Mouse (Mus musculus) kidney, postnatal 0 days (tissue): ENCODE data around the gene Pnmal1. TPM values are rescaled to one million over a fixed set of nuclear protein-coding genes. Genes with fewer than 3 reads are reported as not detected.

Experiments used
- ATAC-seq: fragments of 200-750 bp; cut with Nextera tagmentation; replicated peaks from 2 replicates; pipeline ENCODE4 v1.8.0; 2017; ENCODE audit warnings: low read depth, moderate number of reproducible peaks, moderate TSS enrichment, moderate library complexity; ENCODE audit not compliant: low FRiP score
- DNase-seq: peaks from one replicate; pipeline ENCODE4 v3.0.0-alpha.2; 2016; ENCODE audit warnings: low spot score
- H3K27ac ChIP-seq: fragments of 300-500 bp; sonication (generic); 2 replicates; pipeline ENCODE4 v1.5.1; 2014; ENCODE audit warnings: mild to moderate bottlenecking
- H3K27me3 ChIP-seq: fragments of 300-500 bp; sonication (generic); 2 replicates; pipeline ENCODE4 v1.6.1; 2014; ENCODE audit warnings: low read length, mixed read lengths; ENCODE audit not compliant: insufficient read depth
- H3K36me3 ChIP-seq: fragments of 300-500 bp; sonication (generic); 2 replicates; pipeline ENCODE4 v1.6.1; 2014; ENCODE audit warnings: low read length, mixed read lengths; ENCODE audit not compliant: insufficient read depth
- H3K4me1 ChIP-seq: fragments of 300-500 bp; sonication (generic); replicated peaks from 2 replicates; pipeline ENCODE4 v1.6.1; 2014; ENCODE audit warnings: antibody characterized with exemption, low read length, mixed read lengths; ENCODE audit not compliant: insufficient read depth
- H3K4me2 ChIP-seq: fragments of 300-500 bp; sonication (generic); 2 replicates; pipeline ENCODE4 v1.6.1; 2014; ENCODE audit warnings: mild to moderate bottlenecking, low read length, moderate library complexity, mixed read lengths
- H3K4me3 ChIP-seq: fragments of 300-500 bp; sonication (generic); replicated peaks from 2 replicates; pipeline ENCODE4 v1.5.1; 2014; ENCODE audit warnings: low read depth, low read length
- H3K9ac ChIP-seq: fragments of 300-500 bp; sonication (generic); 2 replicates; pipeline ENCODE4 v1.6.1; 2014; ENCODE audit warnings: low read depth, low read length
- H3K9me3 ChIP-seq: fragments of 300-500 bp; sonication (generic); replicated peaks from 2 replicates; pipeline ENCODE4 v1.6.1; 2016; ENCODE audit warnings: low read length, inconsistent platforms, mixed read lengths
- CTCF ChIP-seq: IDR thresholded peaks from 2 replicates; pipeline ENCODE4 v1.5.1; 2016; ENCODE audit warnings: antibody characterized with exemption, low read depth, mild to moderate bottlenecking, moderate library complexity
- WGBS: fragments of 180-500 bp; shearing (Covaris S2); extraction: QIAGEN DNeasy Blood & Tissue Kit; methylation state at CpG from one replicate; pipeline ENCODE4 v1.1.7; 2014; 5-methylcytosine and 5-hydroxymethylcytosine counted together
- polyA plus RNA-seq: library from polyadenylated mRNA; unstranded; fragments of >200 nt; fragmentation: Nextera tagmentation; extraction: Ambion mirVana; gene quantifications from 2 replicates; pipeline ENCODE4 v1.2.1, GENCODE M21; 2015

Pnmal1 gene
- polyA plus RNA-seq, 1 experiment from 2014 or later: 0.28 TPM

GRCm38 (mm10) chr7:17002375-17003195 is 43.1 kb downstream of the Pnmal1 start:
- Histone ChIP-seq H3K4me1 (0 out of 2 replicates have a peak, but pooled peaks cover 1% of the 10 kb centered on the region), H3K27me3 (no peaks in the 10 kb centered on the region), H3K4me3 (no peak overlapping the region), H3K36me3 (peaks cover 52% of the 10 kb centered on the region), H3K9ac (no peak overlapping the region), H3K27ac (peak overlapping the region; percentile 37; the same call in 1 of the 2 replicates), H3K9me3 (no peaks in the 10 kb centered on the region), H3K4me2 (no peak overlapping the region)
- DNase-seq (peak; percentile 86), ATAC-seq (peak; percentile 55)
- WGBS: 14% methylated on average over 7 of the region's 7 CpGs
- peak; percentile 92 for TF ChIP-seq CTCF

DNA sequence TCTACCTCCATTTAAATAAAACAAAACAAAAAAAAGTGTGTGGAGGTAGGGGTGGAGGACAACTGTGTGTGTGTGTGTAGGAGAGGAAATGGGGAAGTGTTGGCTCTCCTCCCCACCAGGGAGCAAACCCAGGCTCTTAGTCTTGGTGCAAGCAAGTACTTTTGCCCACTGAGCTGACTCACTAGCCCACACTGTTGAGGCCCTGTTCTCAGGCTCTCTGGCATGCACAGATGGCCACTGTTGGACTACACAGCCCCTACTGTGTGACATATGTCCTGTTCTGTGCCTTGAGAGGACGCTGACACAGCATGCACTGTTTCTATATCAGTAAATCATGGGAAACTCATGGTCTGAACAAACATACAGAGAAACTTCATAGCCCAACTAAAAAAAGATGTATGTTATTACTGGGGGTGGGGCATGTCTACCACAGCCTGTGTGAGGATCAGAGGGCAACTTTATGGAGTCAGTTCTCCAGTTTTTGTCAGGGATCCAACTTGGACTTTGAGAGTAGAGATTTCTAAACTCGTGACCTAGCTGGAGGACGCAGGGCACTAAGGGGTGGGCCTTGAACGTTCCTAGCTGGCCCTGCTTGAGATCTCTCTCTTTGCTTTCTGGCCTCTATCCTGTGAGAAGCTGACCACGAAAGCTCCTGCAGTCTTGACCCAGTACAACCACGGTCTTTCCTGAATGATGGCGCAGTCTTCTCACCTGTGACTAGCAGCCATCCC is 43.9 kb downstream of the Pnmal1 start:
- DNase-seq (peak; percentile 57), ATAC-seq (no peak; the same call in 1 of the 2 replicates)
- no peaks in the 10 kb centered on the region for H3K9me3 ChIP-seq
- TF ChIP-seq CTCF: no peak
- peak overlapping the region; percentile 47 for H3K27ac ChIP-seq
- no peak overlapping the region for H3K4me2 ChIP-seq
- no peaks in the 10 kb centered on the region for H3K27me3 ChIP-seq
- H3K4me1 ChIP-seq: no peaks in the 10 kb centered on the region
- no peak overlapping the region for H3K9ac ChIP-seq
- no peak overlapping the region for H3K4me3 ChIP-seq
- peaks cover 51% of the 10 kb centered on the region for H3K36me3 ChIP-seq
- WGBS: 68% methylated on average over 7 of the region's 7 CpGs

DNA sequence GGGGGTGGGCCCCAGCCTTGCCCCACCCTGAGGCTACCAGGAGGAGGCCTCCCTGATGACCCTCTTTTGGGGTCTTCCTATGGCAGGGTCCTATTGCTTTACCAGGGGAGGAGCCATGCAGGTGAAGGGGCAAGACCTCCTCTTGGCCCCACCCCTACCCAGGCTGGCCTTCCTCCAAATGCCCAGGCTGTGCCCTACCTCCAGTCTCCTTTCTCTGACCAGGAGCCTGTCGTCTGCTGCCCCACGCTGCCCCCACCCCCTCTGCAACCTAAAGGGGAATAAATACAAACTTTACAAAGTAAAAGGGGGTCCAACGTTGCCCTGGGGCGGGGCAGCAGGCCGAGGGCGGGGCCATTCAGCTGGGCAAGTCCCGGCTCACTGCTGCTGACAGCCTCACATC is 45.2 kb downstream of the Pnmal1 start:
- no peaks in the 10 kb centered on the region for H3K9me3 ChIP-seq
- H3K27me3 ChIP-seq: no peaks in the 10 kb centered on the region
- no peak for DNase-seq
- no peak overlapping the region for H3K4me3 ChIP-seq
- no peak overlapping the region for H3K27ac ChIP-seq
- TF ChIP-seq CTCF: no peak
- 83% methylated on average over 7 of the region's 7 CpGs for WGBS
- no peaks in the 10 kb centered on the region for H3K4me1 ChIP-seq
- no peak overlapping the region for H3K4me2 ChIP-seq
- no peak for ATAC-seq
- H3K36me3 ChIP-seq: peaks cover 52% of the 10 kb centered on the region
- no peak overlapping the region for H3K9ac ChIP-seq

GRCm38 (mm10) chr7:17007300-17007699 is 47.8 kb downstream of the Pnmal1 start:
- no peak for ATAC-seq
- peak; percentile 87 for TF ChIP-seq CTCF
- Histone ChIP-seq H3K27me3 (no peaks in the 10 kb centered on the region), H3K36me3 (peaks cover 61% of the 10 kb centered on the region), H3K27ac (no peak overlapping the region), H3K4me1 (no peaks in the 10 kb centered on the region), H3K4me3 (no peak overlapping the region), H3K9ac (no peak overlapping the region), H3K4me2 (no peak overlapping the region), H3K9me3 (no peaks in the 10 kb centered on the region)
- DNase-seq: peak; percentile 53
- 84% methylated on average over 4 of the region's 4 CpGs for WGBS

DNA sequence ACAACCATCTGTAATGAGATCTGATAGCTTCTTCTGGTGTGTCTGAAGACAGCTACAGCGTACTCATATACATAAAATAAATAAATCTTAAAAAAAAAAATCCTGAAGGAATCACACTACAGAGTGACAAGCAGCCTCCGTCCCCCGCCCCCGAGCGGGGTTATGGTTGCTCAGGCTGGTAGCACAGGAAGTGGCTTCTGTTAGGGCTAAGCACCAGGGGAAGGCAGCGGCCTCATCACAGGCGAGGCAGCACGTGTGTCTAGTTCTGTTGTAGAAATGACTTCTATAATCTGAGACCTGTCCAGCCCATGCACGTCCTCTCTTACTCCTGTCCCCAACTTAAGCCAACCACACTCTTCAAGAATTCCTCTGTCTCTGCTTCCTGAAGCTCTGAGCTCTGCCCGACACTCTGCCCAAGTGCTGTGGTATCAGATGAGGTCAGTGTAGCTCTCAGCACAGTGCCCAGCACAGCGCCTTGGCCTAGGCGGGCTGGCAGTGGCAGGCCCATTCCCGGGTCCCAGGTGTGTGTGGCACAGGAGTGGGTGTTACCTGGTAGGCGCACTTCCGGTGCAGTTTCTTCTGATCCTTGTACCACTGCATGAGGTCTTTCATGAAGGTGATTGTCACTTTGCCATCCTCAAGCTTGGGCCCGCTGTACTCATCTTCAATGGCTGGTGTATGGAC is 50.0 kb downstream of the Pnmal1 start:
- Histone ChIP-seq H3K36me3 (peaks cover 81% of the 10 kb centered on the region), H3K27ac (no peak overlapping the region), H3K27me3 (no peaks in the 10 kb centered on the region), H3K9ac (no peak overlapping the region), H3K4me1 (no peaks in the 10 kb centered on the region), H3K4me2 (no peak overlapping the region), H3K9me3 (no peaks in the 10 kb centered on the region), H3K4me3 (no peak overlapping the region)
- ATAC-seq: no peak
- no peak for TF ChIP-seq CTCF
- 88% methylated on average over 16 of the region's 16 CpGs for WGBS
- DNase-seq: no peak

GRCm38 (mm10) chr7:17010010-17010347 is 50.5 kb downstream of the Pnmal1 start:
- peaks cover 81% of the 10 kb centered on the region for H3K36me3 ChIP-seq
- no peak overlapping the region for H3K9ac ChIP-seq
- WGBS: 87% methylated on average over 5 of the region's 5 CpGs
- no peaks in the 10 kb centered on the region for H3K4me1 ChIP-seq
- H3K4me2 ChIP-seq: no peak overlapping the region
- TF ChIP-seq CTCF: no peak
- no peak overlapping the region for H3K4me3 ChIP-seq
- no peak overlapping the region for H3K27ac ChIP-seq
- H3K27me3 ChIP-seq: no peaks in the 10 kb centered on the region
- DNase-seq (no peak), ATAC-seq (no peak)
- no peaks in the 10 kb centered on the region for H3K9me3 ChIP-seq
